Mouse (Mus musculus) layer of hippocampus, adult 18-20 months (tissue): ENCODE measurements around the gene Prss2. TPM values are rescaled to one million over a fixed set of nuclear protein-coding genes. Genes with fewer than 3 reads are reported as not detected.
"Not testable (repeated sequence)": the region's sequence is repeated elsewhere in the genome, so short reads cannot be mapped to it uniquely, and the experiment has no call there.

Source experiments
- DNase-seq, 2 experiments: peaks; one replicate each; pipeline ENCODE4 v3.0.0; 2022; ENCODE audit warnings: low spot score in 2 of 2
- total RNA-seq, 2 experiments: library from RNA; stranded (reverse); gene quantifications; 2 replicates each; pipeline ENCODE4 v1.2.3; 2021

Prss2 gene
- total RNA-seq, 2 experiments from 2014 or later = not detected

DNA sequence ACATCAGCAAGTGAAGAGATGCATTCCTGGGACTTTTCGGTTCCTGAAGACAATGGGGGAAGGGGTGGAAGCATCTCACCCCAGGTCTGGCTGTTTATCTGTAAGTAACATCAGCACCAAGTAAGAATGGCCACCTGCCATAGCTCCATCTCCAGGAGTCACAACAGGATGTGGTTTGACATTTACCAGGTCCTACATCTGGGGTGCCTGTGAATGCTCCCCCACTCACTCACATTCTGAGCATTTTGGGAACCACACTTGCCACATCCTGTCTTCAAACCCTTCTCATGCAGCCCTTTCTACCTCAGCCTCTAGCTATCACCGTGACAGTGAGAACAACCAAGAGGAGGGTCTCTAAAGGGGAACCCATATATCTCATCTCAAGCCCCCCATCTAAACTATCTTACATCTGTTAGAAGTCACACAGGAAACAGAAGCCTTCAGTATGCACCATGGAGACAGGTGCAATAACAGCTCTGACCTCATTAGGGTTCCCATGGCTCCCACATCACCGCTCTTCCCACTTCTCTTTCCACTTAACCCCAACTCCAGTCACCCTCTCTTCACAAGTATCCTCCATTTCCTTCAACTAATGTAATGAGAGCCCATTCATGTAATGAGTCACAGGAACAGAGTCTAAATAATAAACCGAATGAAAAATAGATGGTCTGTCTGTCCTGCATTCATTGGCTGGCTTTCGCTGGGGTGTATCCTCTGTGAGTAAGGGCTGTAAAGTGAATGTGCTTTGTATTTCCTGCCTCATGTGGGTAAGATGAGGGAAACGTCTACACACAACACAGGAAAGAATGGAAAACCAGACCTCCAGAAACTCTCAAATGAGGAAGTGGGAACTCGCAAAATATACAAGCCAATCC lies 32.9 kb downstream of the Prss2 start:
- DNase-seq = no peak

- peak in 1 of 2 experiments; percentile 41 for DNase-seq
These were observed 34.8 kb downstream of the Prss2 start for GRCm38 (mm10) chr6:41556389-41556788.

DNA sequence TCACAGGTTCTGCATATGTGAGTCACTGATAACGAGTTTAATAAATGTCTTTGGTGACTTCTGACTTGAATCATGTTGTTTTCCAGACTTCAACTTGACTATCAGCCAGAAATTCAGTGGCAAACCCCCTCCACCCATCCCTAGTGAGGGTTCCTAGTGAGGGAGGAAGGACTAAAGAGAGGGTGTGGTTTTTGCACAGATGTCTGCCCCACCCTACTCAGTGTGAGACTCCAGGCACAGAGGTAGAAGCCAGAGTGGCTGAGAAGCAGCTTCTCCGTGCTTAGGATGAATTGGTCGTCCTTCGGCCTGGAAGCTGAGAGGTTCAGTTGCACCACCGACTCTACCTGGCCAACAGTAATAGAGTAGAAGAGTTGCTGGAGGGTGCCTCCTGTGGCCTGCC lies 35.9 kb downstream of the Prss2 start:
- no peak for DNase-seq

- no peak for DNase-seq
These were observed 36.7 kb downstream of the Prss2 start for GRCm38 (mm10) chr6:41558271-41558670.

- no peak for DNase-seq
These were observed 37.7 kb downstream of the Prss2 start for GRCm38 (mm10) chr6:41559331-41559730.

DNA sequence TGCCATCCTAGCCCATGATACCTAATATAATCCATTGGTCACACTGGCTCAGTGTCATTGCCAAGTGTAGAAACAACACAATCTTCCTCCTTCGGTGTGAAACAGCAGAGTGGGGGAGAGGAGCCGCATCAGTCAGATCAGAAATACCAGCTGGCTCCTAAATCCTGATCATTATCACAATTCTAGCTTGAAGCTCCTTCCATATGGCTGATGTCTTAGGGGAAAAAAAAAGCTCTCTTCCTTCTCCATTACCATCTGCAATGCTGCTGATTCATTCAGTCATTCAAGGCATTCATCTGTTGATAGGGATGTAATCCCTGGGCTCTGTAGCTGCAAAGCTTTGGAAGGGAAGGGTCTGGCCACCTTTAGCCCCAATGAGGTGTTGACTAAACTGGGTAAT lies 38.7 kb downstream of the Prss2 start:
- peak; percentile 11 to 66 for DNase-seq

DNA sequence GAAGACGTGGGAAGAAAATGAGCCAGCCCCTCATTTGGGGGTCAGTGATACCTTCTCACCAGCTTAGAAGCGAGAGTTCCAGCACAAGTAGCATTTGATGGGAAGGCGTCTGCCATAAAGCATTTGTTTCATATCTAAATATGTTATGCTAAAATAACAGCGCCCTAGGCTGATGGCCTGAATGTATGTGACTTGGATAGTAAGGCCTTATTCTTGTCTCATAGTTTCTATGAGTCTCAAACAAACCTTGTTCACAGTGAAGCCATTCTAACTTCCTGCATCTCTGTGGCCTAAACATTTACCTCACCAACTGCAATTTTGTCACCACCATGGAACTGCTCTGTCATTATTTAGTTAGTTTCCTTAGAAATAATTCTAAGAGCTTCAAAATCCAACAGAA lies 41.0 kb downstream of the Prss2 start:
- no peak for DNase-seq

DNA sequence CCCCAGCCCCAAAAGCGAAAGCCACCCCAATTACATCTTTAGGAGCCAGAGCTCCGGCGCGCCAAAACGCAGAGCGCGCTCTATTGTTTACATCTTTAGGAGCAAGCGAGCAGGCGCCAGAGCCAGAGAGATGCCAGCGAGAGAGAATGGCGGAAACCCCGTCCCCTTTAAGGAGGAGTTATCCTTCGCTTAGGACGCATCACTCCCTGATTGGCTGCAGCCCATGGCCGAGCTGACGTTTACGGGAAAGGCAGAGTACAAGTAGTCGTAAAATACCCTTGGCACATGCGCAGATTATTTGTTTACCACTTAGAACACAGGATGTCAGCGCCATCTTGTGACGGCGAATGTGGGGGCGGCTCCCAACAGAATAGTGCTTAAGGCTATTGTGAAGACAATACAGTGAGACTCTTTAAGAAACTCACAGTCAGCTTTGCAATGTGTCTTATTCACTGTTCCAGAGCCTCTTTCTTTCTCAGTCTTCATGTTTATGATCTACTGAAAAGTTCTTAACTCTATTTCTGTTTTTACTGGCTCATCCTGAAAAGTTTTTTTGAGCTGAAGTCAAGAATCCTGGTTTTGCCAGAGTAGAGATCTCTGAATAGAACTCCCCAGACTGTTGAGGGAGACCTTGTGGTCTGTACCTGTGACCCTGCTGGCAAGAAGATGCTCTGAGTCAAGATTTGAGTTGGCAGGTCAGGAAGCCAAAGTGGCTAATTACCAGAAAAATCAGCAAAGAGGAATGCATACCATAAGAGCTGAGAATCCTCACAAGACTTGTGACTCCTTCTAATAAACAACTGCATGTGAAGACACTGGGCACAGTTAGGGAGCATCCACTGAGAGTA lies 41.7 kb downstream of the Prss2 start:
- DNase-seq = not testable (repeated sequence)

DNA sequence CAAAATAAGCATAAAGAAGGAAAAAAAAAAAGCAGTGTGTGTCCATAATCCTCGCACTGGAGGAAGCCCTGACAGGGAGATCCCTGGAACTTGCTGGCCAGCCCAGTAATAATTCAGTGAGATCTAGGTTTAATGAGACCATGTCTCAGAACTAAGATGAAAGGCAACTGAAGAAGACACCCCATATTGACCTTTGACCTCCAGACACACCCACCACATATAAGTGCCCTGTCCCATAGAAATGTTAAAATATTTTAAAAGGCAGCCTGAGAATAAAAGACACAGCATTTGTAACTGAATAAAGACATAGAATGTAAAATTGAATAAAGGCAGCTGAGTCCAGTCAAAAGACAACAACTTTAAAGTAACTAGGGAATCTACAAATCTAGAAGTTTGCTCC lies 43.7 kb downstream of the Prss2 start:
- no peak for DNase-seq

DNA sequence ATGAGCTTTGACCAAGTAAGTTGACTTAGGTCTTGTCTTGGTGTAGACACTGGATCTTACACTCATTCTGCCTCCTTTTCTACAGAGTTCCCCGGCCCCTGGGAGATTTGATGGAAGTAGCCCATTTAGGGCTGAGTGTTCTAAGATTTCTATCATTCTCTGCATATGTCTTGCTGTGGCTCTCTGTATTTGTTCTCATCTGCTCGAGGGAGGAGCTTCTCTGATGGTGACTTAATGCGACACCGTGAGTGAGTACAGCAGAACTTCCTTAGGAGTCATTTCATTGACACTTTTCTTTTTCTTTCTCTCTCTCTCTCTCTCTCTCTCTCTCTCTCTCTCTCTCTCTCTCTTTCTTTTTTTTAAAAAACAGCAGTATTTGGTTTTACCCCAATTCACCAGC lies 45.4 kb downstream of the Prss2 start:
- no peak for DNase-seq

DNA sequence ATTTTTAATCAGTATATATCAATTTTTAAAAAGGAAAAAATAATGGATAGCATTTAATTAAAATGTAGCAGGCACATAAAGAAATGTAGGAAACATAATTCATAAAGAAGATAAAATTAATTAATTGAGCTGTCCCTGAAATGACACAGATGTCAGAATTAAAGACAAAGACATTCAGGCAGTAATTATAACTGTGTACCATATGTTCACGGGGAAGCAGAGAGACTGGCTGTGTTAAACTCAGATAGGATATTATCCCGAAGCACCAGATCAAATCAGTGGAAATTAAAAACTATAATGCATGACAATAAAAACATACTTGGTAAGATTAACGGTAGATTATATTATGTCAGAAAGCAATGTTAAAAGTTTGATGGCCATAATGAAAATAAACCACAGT lies 47.5 kb downstream of the Prss2 start:
- no peak for DNase-seq

Other genes with a start within 250 kb of the Prss2 start
- gene Try4, start 219.5 kb upstream of the Prss2 start, total RNA-seq = not detected
- gene Try5, start 204.9 kb upstream of the Prss2 start, total RNA-seq = not detected
- gene Try10, start 167.7 kb upstream of the Prss2 start, total RNA-seq = not detected
- gene Prss3, start 144.1 kb upstream of the Prss2 start, total RNA-seq = not detected
- gene Gm5771, start 129.4 kb upstream of the Prss2 start, total RNA-seq = not detected
- not detected for gene Gm10334, start 75.6 kb upstream of the Prss2 start, total RNA-seq
- gene Prss1, start 62.9 kb upstream of the Prss2 start, total RNA-seq = not detected
- gene Ephb6, start 83.7 kb downstream of the Prss2 start, total RNA-seq = 10 to 100 TPM; 75.5 to 80.5 TPM
- gene Trpv6, start 114.6 kb downstream of the Prss2 start, total RNA-seq = under 1 TPM; 0.59 to 0.81 TPM
- not detected for gene Trpv5, start 159.0 kb downstream of the Prss2 start, total RNA-seq
- gene Llcfc1, start 162.6 kb downstream of the Prss2 start, total RNA-seq = not detected
- not detected for gene Kel, start 182.6 kb downstream of the Prss2 start, total RNA-seq